Mouse (Mus musculus) liver, postnatal 0 days (tissue): ENCODE data around the gene Ucp2.

Source experiments
- CTCF ChIP-seq: sonication (generic); IDR thresholded peaks from 2 replicates; pipeline ENCODE4 v1.5.1; 2016; ENCODE audit warnings: antibody characterized with exemption, low read depth
- EP300 ChIP-seq: IDR thresholded peaks from 2 replicates; pipeline ENCODE4 v1.6.1; 2016; ENCODE audit warnings: antibody characterized with exemption, low read depth, mild to moderate bottlenecking

- no peak for TF ChIP-seq CTCF
- no peak; the same call in 1 of the 2 replicates for TF ChIP-seq EP300
Observed at GRCm38 (mm10) chr7:100465656-100466309, 27.4 kb upstream of the Ucp2 start.
